Mouse (Mus musculus): ENCODE results near the gene Oxct1.

Gene Oxct1

DNA sequence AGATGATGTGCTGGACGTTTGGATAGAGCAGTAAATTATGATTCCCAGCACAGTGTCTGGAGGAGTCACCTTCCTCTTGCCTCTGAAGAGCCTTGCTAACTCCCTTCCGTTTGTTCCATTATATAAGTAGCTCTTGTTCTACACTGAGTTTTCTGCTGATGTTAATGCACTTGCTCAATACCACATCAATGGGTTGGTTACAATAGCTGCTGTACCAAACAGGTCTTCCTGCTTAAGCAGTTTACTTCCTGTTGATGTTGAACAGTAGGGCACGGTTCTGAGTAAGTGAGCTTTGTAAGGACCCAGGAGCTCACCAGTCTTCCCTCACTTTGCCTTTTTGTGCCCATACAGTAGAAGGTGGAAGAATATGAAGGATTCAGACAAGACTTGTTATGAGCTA lies 98.5 kb downstream of the Oxct1 start:
- DNase-seq, result no peak

- no peak for DNase-seq
Measured at GRCm38 (mm10) chr15:4138524-4138923, 112.3 kb downstream of the Oxct1 start.

GRCm38 (mm10) chr15:4139516-4139915 lies 113.3 kb downstream of the Oxct1 start:
- no peak for DNase-seq

DNA sequence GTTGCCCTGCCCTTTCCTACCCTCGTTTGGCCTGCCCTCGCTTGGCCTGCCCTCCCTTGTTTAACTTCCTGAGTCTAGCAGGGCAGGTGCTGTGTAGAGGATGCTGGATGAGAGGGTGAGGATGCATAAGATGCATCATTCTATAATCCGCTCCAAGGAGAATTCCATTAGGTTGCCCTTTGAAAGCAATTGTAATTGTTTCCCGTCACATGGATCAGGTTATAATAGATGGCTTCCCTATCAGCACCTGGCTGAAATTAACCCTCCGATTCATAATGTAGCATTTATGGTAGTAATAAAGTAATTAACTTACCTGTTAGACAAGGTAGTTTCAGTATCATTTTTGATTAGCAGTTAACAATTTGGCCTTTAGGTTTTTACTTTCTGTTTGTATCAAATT lies 119.2 kb downstream of the Oxct1 start:
- no peak for DNase-seq

- no peak for DNase-seq
Measured at GRCm38 (mm10) chr15:4147700-4148099, 121.5 kb downstream of the Oxct1 start.

DNA sequence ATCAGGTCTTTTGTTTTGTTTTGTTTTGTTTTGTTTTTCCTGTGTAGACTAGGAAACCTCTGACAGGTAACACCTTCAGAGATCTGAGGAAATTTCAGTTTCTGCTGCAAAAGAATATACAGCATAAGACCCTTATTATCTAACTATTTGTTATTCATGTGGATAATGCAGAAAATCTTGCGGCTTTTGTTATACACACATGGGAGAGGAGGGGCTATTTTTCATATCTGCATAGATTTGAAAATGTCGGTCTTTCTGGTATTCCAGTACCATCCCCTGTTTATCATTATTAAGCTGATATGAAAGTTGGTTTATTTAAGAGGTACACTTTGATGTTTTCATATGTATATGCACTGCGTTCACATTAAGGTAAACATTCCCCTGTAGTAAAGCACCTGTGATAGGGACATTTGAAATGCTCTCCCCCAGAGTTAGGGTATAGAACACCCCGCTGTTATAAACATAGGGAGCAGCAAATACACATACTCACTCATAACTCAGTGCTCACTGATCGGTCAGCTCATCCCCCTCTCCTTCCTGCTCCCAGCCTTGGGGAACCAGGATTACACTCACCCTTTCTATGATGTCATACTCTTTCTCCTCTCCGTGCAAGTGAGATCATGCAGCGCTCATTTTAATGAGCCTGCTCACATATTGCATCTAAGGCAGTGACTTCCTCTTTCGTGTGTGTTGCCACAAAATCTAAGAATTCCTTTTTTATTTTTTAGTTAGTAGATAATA lies 122.6 kb downstream of the Oxct1 start:
- no peak for DNase-seq

- no peak for DNase-seq
Measured at GRCm38 (mm10) chr15:4154646-4155045, 128.5 kb downstream of the Oxct1 start.

- DNase-seq, result no peak
Measured at GRCm38 (mm10) chr15:4167946-4168345, 141.8 kb downstream of the Oxct1 start.

DNA sequence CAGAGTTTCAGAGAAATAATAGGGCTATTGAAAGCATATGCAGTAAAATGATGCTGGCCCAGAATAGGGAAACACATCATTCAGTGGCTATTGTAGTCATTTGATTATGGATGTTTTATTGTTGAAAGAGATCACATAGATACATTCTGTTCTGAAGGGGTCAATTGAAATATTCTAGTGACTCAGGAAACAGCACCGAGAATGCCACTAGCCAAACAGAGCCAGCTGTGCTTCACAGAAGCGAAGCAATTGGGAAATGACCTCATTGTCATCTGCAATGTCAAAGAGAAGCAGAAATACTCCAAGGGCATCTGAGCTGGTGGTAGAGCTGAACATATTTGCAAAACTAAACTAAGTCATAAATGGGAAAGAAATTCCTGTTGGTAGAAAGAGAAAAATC lies 145.4 kb downstream of the Oxct1 start:
- DNase-seq, result no peak

DNA sequence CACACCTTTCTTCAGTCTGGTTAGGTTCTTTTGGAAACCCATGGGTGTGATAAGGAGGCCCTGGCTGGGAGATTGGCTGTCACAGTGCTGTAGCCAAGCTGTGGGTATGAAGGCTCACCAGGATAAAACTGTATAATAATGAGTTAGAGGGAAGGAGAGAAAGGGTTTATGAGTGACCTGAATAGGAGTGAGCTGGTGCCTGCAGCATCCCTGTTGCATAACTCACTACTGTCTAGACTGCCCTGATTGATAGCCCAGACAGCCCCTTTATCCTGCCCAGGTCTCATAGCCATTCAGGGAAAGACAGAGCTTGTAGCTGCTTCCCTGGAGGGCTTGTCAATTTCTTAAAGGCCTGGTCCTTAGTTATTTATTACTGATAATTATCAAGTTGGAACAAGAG lies 171.7 kb downstream of the Oxct1 start:
- no peak for DNase-seq

All from kidney, adult 8-10 months (tissue).